In genomic region chr12:69159578-69159940, GRCm38 (mm10) we compare ENCODE assay signal across 8 mouse cellular contexts. TPM values are rescaled to one million over a fixed set of nuclear protein-coding genes. Genes with fewer than 3 reads are reported as not detected.
A peak's percentile ranks its signal among the peaks of the same experiment; 100 is the strongest.
DNase-seq lines count a peak whose midpoint lies in the region; ATAC-seq and TF ChIP-seq lines count a peak whose summit lies in the region.

No protein-coding gene starts in this region.

- no peak overlapping the region for H3K4me2 ChIP-seq in embryonic facial prominence, embryonic 11.5 days (ENCODE audit: low read depth, low read length)
- H3K4me2 ChIP-seq in hindbrain, embryonic 14.5 days (replicated peaks), result peak overlapping the region; percentile 35
- peak overlapping the region; percentile 49 for H3K4me2 ChIP-seq in liver, postnatal 0 days (ENCODE audit: low read depth, low read length)

- TF ChIP-seq CTCF in liver, postnatal 0 days (IDR thresholded peaks at IDR 0.05; ENCODE audit: low read depth), result peak; percentile 86

- H3K36me3 ChIP-seq in embryonic facial prominence, embryonic 11.5 days (replicated peaks; ENCODE audit: control insufficient read depth, insufficient read depth, low read depth, low read length), result peaks cover 5% of the 10 kb centered on the region
- H3K36me3 ChIP-seq in hindbrain, embryonic 14.5 days (replicated peaks; ENCODE audit: control insufficient read depth, insufficient read depth), result peaks cover 26% of the 10 kb centered on the region
- peaks cover 12% of the 10 kb centered on the region for H3K36me3 ChIP-seq in liver, postnatal 0 days (replicated peaks; ENCODE audit: insufficient read depth, low read length)

- no peak for ATAC-seq in embryonic facial prominence, embryonic 11.5 days (replicated peaks; ENCODE audit: insufficient number of reproducible peaks, low FRiP score, low TSS enrichment, low read depth)
- ATAC-seq in hindbrain, embryonic 14.5 days (ENCODE audit: low FRiP score), result no peak
- peak; percentile 20 for ATAC-seq in liver, postnatal 0 days

- intact Hi-C loops in heart, postnatal 25 days (cut with DNase I), result no loop called here

- H3K4me1 ChIP-seq in embryonic facial prominence, embryonic 11.5 days (ENCODE audit: control insufficient read depth, insufficient read depth, low read length), result no peaks in the 10 kb centered on the region
- peaks cover 8% of the 10 kb centered on the region for H3K4me1 ChIP-seq in hindbrain, embryonic 14.5 days (replicated peaks; ENCODE audit: control insufficient read depth, insufficient read depth, low read length)
- peaks cover 15% of the 10 kb centered on the region for H3K4me1 ChIP-seq in liver, postnatal 0 days (ENCODE audit: insufficient read depth)

- H3K9ac ChIP-seq in embryonic facial prominence, embryonic 11.5 days (replicated peaks; ENCODE audit: low read length), result no peak overlapping the region
- H3K9ac ChIP-seq in hindbrain, embryonic 14.5 days, result no peak overlapping the region
- no peak overlapping the region for H3K9ac ChIP-seq in liver, postnatal 0 days (replicated peaks)

- no peaks in the 10 kb centered on the region for H3K9me3 ChIP-seq in embryonic facial prominence, embryonic 11.5 days (replicated peaks; ENCODE audit: control insufficient read depth, low read length)
- H3K9me3 ChIP-seq in hindbrain, embryonic 14.5 days (ENCODE audit: control insufficient read depth, low read length), result no peaks in the 10 kb centered on the region
- H3K9me3 ChIP-seq in liver, postnatal 0 days (ENCODE audit: low read length), result no peaks in the 10 kb centered on the region

- no peaks in the 10 kb centered on the region for H3K27me3 ChIP-seq in embryonic facial prominence, embryonic 11.5 days (ENCODE audit: control insufficient read depth, insufficient read depth, low read length)
- H3K27me3 ChIP-seq in hindbrain, embryonic 14.5 days (ENCODE audit: control insufficient read depth, insufficient read depth, low read length), result no peaks in the 10 kb centered on the region
- H3K27me3 ChIP-seq in liver, postnatal 0 days (ENCODE audit: insufficient read depth, low read length), result no peaks in the 10 kb centered on the region

- no peak overlapping the region for H3K4me3 ChIP-seq in embryonic facial prominence, embryonic 11.5 days (ENCODE audit: low read depth, low read length)
- H3K4me3 ChIP-seq in hindbrain, embryonic 14.5 days (replicated peaks; ENCODE audit: low read length), result peak overlapping the region; percentile 86
- H3K4me3 ChIP-seq in liver, postnatal 0 days (ENCODE audit: low read depth, low read length), result peak overlapping the region; percentile 83; the same call in 1 of the 2 replicates

- 7% methylated on average over 9 of the region's 9 CpGs for WGBS in embryonic facial prominence, embryonic 11.5 days
- 4% methylated on average over 9 of the region's 9 CpGs for WGBS in hindbrain, embryonic 14.5 days
- 3% methylated on average over 9 of the region's 9 CpGs for WGBS in liver, postnatal 0 days (ENCODE audit: insufficient replicate concordance)

- peak; percentile 62 for DNase-seq in heart, adult 8-10 months (ENCODE audit: low spot score)
- no peak for DNase-seq in heart, postnatal 25 days (ENCODE audit: low spot score)
- peak; percentile 81 for DNase-seq in ES-CJ7 (ENCODE audit: low read depth, low spot score)
- DNase-seq in embryonic facial prominence, embryonic 11.5 days (ENCODE audit: low spot score), result peak; percentile 83
- DNase-seq in hindbrain, embryonic 14.5 days (ENCODE audit: low spot score), result peak; percentile 92
- no peak for DNase-seq in liver, postnatal 0 days
- DNase-seq in retina, postnatal 1 day, result peak; percentile 90
- DNase-seq in adrenal gland, postnatal 10 days, result no peak

- no peak for TF ChIP-seq EP300 in liver, postnatal 0 days (IDR thresholded peaks at IDR 0.05; ENCODE audit: low read depth)

- H3K27ac ChIP-seq in embryonic facial prominence, embryonic 11.5 days (replicated peaks; ENCODE audit: low read depth, low read length), result no peak overlapping the region
- H3K27ac ChIP-seq in hindbrain, embryonic 14.5 days, result 0 out of 2 replicates have a peak overlapping the region, but pooled peaks have one; percentile 43
- peak overlapping the region; percentile 58; the same call in 1 of the 2 replicates for H3K27ac ChIP-seq in liver, postnatal 0 days (ENCODE audit: low read depth)

RNA-seq across cellular contexts. Expression of gene Rps29, which starts 0.6 kb away (rescaled TPM):
- total RNA-seq in heart, adult 8-10 months (2022), result 1,000 to 10,000 TPM; 1,252 to 1,700 (median 1,462) TPM
- 1,000 to 10,000 TPM; 1,352 to 1,376 TPM for total RNA-seq in heart, postnatal 25 days (2021)
- polyA plus RNA-seq in embryonic facial prominence, embryonic 11.5 days (2014; fragmentation: Nextera tagmentation; extraction: Ambion mirVana), result 1,323 and 1,416 TPM in 2 replicates
- polyA plus RNA-seq in hindbrain, embryonic 14.5 days (2014; fragmentation: Nextera tagmentation; extraction: Ambion mirVana), result 1,041 and 1,286 TPM in 2 replicates
- 1,274 and 1,279 TPM in 2 replicates for polyA plus RNA-seq in liver, postnatal 0 days (2015; fragmentation: Nextera tagmentation; extraction: Ambion mirVana)
- 1,000 to 10,000 TPM; 1,821 to 1,838 TPM for total RNA-seq in adrenal gland, postnatal 10 days (2021)

RNA-seq across cellular contexts. Expression of gene Lrr1, which starts 9.1 kb away (rescaled TPM):
- not detected for total RNA-seq in heart, adult 8-10 months (2022)
- under 1 TPM in 1 of 2 experiments, not detected in 1; 0.88 TPM for total RNA-seq in heart, postnatal 25 days (2021)
- 26.4 and 33.6 TPM in 2 replicates for polyA plus RNA-seq in embryonic facial prominence, embryonic 11.5 days (2014; fragmentation: Nextera tagmentation; extraction: Ambion mirVana)
- polyA plus RNA-seq in hindbrain, embryonic 14.5 days (2014; fragmentation: Nextera tagmentation; extraction: Ambion mirVana), result 2.2 and 4.7 TPM in 2 replicates
- polyA plus RNA-seq in liver, postnatal 0 days (2015; fragmentation: Nextera tagmentation; extraction: Ambion mirVana), result 8.8 and 9.6 TPM in 2 replicates
- 1 to 10 TPM; 1.9 TPM for total RNA-seq in adrenal gland, postnatal 10 days (2021)

RNA-seq across cellular contexts. Expression of gene Rpl36al, which starts 24.3 kb away (rescaled TPM):
- total RNA-seq in heart, adult 8-10 months (2022), result 100 to 1,000 TPM; 194 to 232 (median 216) TPM
- total RNA-seq in heart, postnatal 25 days (2021), result 100 to 1,000 TPM; 224 to 242 TPM
- polyA plus RNA-seq in embryonic facial prominence, embryonic 11.5 days (2014; fragmentation: Nextera tagmentation; extraction: Ambion mirVana), result 503 and 536 TPM in 2 replicates
- polyA plus RNA-seq in hindbrain, embryonic 14.5 days (2014; fragmentation: Nextera tagmentation; extraction: Ambion mirVana), result 362 and 438 TPM in 2 replicates
- 543 and 555 TPM in 2 replicates for polyA plus RNA-seq in liver, postnatal 0 days (2015; fragmentation: Nextera tagmentation; extraction: Ambion mirVana)
- 100 to 1,000 TPM; 453 to 493 TPM for total RNA-seq in adrenal gland, postnatal 10 days (2021)

RNA-seq across cellular contexts. Expression of gene Mgat2, which starts 24.4 kb away (rescaled TPM):
- 10 to 100 TPM; 16.6 to 19.7 (median 16.9) TPM for total RNA-seq in heart, adult 8-10 months (2022)
- 10 to 100 TPM; 19.6 to 20.0 TPM for total RNA-seq in heart, postnatal 25 days (2021)
- polyA plus RNA-seq in embryonic facial prominence, embryonic 11.5 days (2014; fragmentation: Nextera tagmentation; extraction: Ambion mirVana), result 37.7 and 39.5 TPM in 2 replicates
- 41.1 and 45.4 TPM in 2 replicates for polyA plus RNA-seq in hindbrain, embryonic 14.5 days (2014; fragmentation: Nextera tagmentation; extraction: Ambion mirVana)
- polyA plus RNA-seq in liver, postnatal 0 days (2015; fragmentation: Nextera tagmentation; extraction: Ambion mirVana), result 23.1 and 25.0 TPM in 2 replicates
- 10 to 100 TPM; 41.5 to 49.4 TPM for total RNA-seq in adrenal gland, postnatal 10 days (2021)

RNA-seq across cellular contexts. Expression of gene Gm49383, which starts 37.3 kb away (rescaled TPM):
- total RNA-seq in heart, adult 8-10 months (2022), result 1 to 10 TPM; 2.6 to 4.0 (median 3.3) TPM
- 1 to 10 TPM; 2.6 to 4.5 TPM for total RNA-seq in heart, postnatal 25 days (2021)
- 42.9 and 43.7 TPM in 2 replicates for polyA plus RNA-seq in embryonic facial prominence, embryonic 11.5 days (2014; fragmentation: Nextera tagmentation; extraction: Ambion mirVana)
- 12.7 and 15.3 TPM in 2 replicates for polyA plus RNA-seq in hindbrain, embryonic 14.5 days (2014; fragmentation: Nextera tagmentation; extraction: Ambion mirVana)
- 9.1 and 10.2 TPM in 2 replicates for polyA plus RNA-seq in liver, postnatal 0 days (2015; fragmentation: Nextera tagmentation; extraction: Ambion mirVana)
- 1 to 10 TPM; 5.5 to 6.0 TPM for total RNA-seq in adrenal gland, postnatal 10 days (2021)

Comparison
In these comparisons a context has a peak if more than half of its experiments do, and no peak if none do; other contexts are left out.
1. DNase-seq: peak in heart, adult 8-10 months (single experiment), ES-CJ7 (single experiment), embryonic facial prominence, embryonic 11.5 days (single experiment), hindbrain, embryonic 14.5 days (single experiment) and retina, postnatal 1 day (single experiment); none in heart, postnatal 25 days (single experiment), liver, postnatal 0 days (single experiment) and adrenal gland, postnatal 10 days (single experiment).